8 mouse cellular contexts compared by ENCODE assay signal in genomic region chr2:181038644-181039355, GRCm38 (mm10). TPM values are rescaled to one million over a fixed set of nuclear protein-coding genes. Genes with fewer than 3 reads are reported as not detected.
DNase-seq lines count a peak whose midpoint lies in the region; ATAC-seq lines count a peak whose summit lies in the region.

No protein-coding gene starts in this region.

- H3K4me1 ChIP-seq in heart, embryonic 11.5 days (ENCODE audit: control insufficient read depth, insufficient read depth, low read length) = peaks cover under 1% of the 10 kb centered on the region; the same call in 1 of the 2 replicates
- H3K4me1 ChIP-seq in embryonic facial prominence, embryonic 15.5 days = peaks cover 14% of the 10 kb centered on the region
- no peaks in the 10 kb centered on the region; the same call in 1 of the 2 replicates for H3K4me1 ChIP-seq in intestine, embryonic 14.5 days (replicated peaks; ENCODE audit: control insufficient read depth, insufficient read depth, low read length)
- peaks cover 70% of the 10 kb centered on the region for H3K4me1 ChIP-seq in midbrain, embryonic 10.5 days

- no peak for ATAC-seq in heart, embryonic 11.5 days (replicated peaks; ENCODE audit: insufficient number of reproducible peaks, low FRiP score, low TSS enrichment)
- ATAC-seq in embryonic facial prominence, embryonic 15.5 days (ENCODE audit: insufficient number of reproducible peaks, low FRiP score, low TSS enrichment, low read depth) = no peak
- no peak; the same call in 1 of the 2 replicates for ATAC-seq in intestine, embryonic 14.5 days (replicated peaks; ENCODE audit: low FRiP score, low TSS enrichment, low read depth)

- peaks cover 95% of the 10 kb centered on the region for H3K27me3 ChIP-seq in heart, embryonic 11.5 days (ENCODE audit: control insufficient read depth, insufficient read depth, low read length)
- H3K27me3 ChIP-seq in embryonic facial prominence, embryonic 15.5 days = peaks cover 57% of the 10 kb centered on the region
- peaks cover 48% of the 10 kb centered on the region for H3K27me3 ChIP-seq in intestine, embryonic 14.5 days (replicated peaks; ENCODE audit: control insufficient read depth, insufficient read depth, low read length)
- peaks cover 72% of the 10 kb centered on the region for H3K27me3 ChIP-seq in midbrain, embryonic 10.5 days (ENCODE audit: low read depth, poor library complexity, severe bottlenecking)

- H3K4me3 ChIP-seq in heart, embryonic 11.5 days (ENCODE audit: low read depth, low read length) = peak overlapping the region; percentile 50
- peak overlapping the region; percentile 60 for H3K4me3 ChIP-seq in embryonic facial prominence, embryonic 15.5 days (replicated peaks)
- peak overlapping the region; percentile 55 for H3K4me3 ChIP-seq in intestine, embryonic 14.5 days (ENCODE audit: low read depth, low read length)
- peak overlapping the region; percentile 79 for H3K4me3 ChIP-seq in midbrain, embryonic 10.5 days

- WGBS in heart, embryonic 11.5 days (ENCODE audit: insufficient replicate concordance) = under 1% methylated on average over 58 of the region's 63 CpGs
- WGBS in embryonic facial prominence, embryonic 15.5 days = 2% methylated on average over 52 of the region's 63 CpGs
- WGBS in intestine, embryonic 14.5 days = under 1% methylated on average over 63 of the region's 63 CpGs
- WGBS in midbrain, embryonic 10.5 days = under 1% methylated on average over 60 of the region's 63 CpGs

- H3K36me3 ChIP-seq in heart, embryonic 11.5 days (ENCODE audit: control insufficient read depth, insufficient read depth, low read length) = no peaks in the 10 kb centered on the region
- H3K36me3 ChIP-seq in embryonic facial prominence, embryonic 15.5 days = no peaks in the 10 kb centered on the region
- no peaks in the 10 kb centered on the region for H3K36me3 ChIP-seq in intestine, embryonic 14.5 days (ENCODE audit: control insufficient read depth, insufficient read depth, low read length)
- peaks cover 21% of the 10 kb centered on the region; the same call in 1 of the 2 replicates for H3K36me3 ChIP-seq in midbrain, embryonic 10.5 days

- no peak overlapping the region for H3K27ac ChIP-seq in heart, embryonic 11.5 days (ENCODE audit: low read depth, low read length)
- no peak overlapping the region for H3K27ac ChIP-seq in embryonic facial prominence, embryonic 15.5 days (replicated peaks)
- no peak overlapping the region for H3K27ac ChIP-seq in intestine, embryonic 14.5 days (ENCODE audit: low read depth)
- peak overlapping the region; percentile 88 for H3K27ac ChIP-seq in midbrain, embryonic 10.5 days (replicated peaks)

- intact Hi-C loops in heart, postnatal 25 days (cut with DNase I) = no loop called here

- no peaks in the 10 kb centered on the region for H3K9me3 ChIP-seq in heart, embryonic 11.5 days (replicated peaks; ENCODE audit: control insufficient read depth, low read length)
- H3K9me3 ChIP-seq in embryonic facial prominence, embryonic 15.5 days (replicated peaks) = no peaks in the 10 kb centered on the region
- no peaks in the 10 kb centered on the region for H3K9me3 ChIP-seq in intestine, embryonic 14.5 days (ENCODE audit: control insufficient read depth, low read length)
- no peaks in the 10 kb centered on the region for H3K9me3 ChIP-seq in midbrain, embryonic 10.5 days (replicated peaks)

- H3K9ac ChIP-seq in heart, embryonic 11.5 days (ENCODE audit: low read depth, low read length) = peak overlapping the region; percentile 54; the same call in 1 of the 2 replicates
- H3K9ac ChIP-seq in embryonic facial prominence, embryonic 15.5 days = peak overlapping the region; percentile 28
- H3K9ac ChIP-seq in intestine, embryonic 14.5 days (ENCODE audit: low read length) = peak overlapping the region; percentile 43

- no peak for DNase-seq in heart, postnatal 25 days (ENCODE audit: low spot score)
- peak; percentile 35 for DNase-seq in R1 (ENCODE audit: low read depth, low spot score)
- DNase-seq in intestine, embryonic 14.5 days (ENCODE audit: low spot score) = peak; percentile 72
- peak; percentile 73 for DNase-seq in midbrain, embryonic 10.5 days (ENCODE audit: low spot score)
- no peak for DNase-seq in thymus, postnatal 36 days
- DNase-seq in gastrocnemius, postnatal 4 days (ENCODE audit: low spot score in 2 of 2) = no peak

- peak overlapping the region; percentile 84 for H3K4me2 ChIP-seq in heart, embryonic 11.5 days
- peak overlapping the region; percentile 95 for H3K4me2 ChIP-seq in embryonic facial prominence, embryonic 15.5 days (replicated peaks)
- peak overlapping the region; percentile 89 for H3K4me2 ChIP-seq in intestine, embryonic 14.5 days (ENCODE audit: low read length)

RNA-seq across cellular contexts. Expression of gene Chrna4, which starts 4.5 kb away (rescaled TPM):
- 0.28 and 0.70 TPM in 2 replicates for polyA plus RNA-seq in heart, embryonic 11.5 days (2014; fragmentation: Nextera tagmentation; extraction: Ambion mirVana)
- total RNA-seq in heart, postnatal 25 days (2021) = not detected
- polyA plus RNA-seq in embryonic facial prominence, embryonic 15.5 days (2015; fragmentation: Nextera tagmentation; extraction: Ambion mirVana) = 3.4 and 3.5 TPM in 2 replicates
- polyA plus RNA-seq in intestine, embryonic 14.5 days (2014; fragmentation: Nextera tagmentation; extraction: Ambion mirVana) = 2.0 and 2.1 TPM in 2 replicates
- 17.9 and 23.8 TPM in 2 replicates for polyA plus RNA-seq in midbrain, embryonic 10.5 days (2016; fragmentation: Nextera tagmentation; extraction: Ambion mirVana)
- total RNA-seq in gastrocnemius, postnatal 4 days (2021) = 1 to 10 TPM; 2.9 to 3.8 TPM

RNA-seq across cellular contexts. Expression of gene Col20a1, which starts 52.5 kb away (rescaled TPM):
- 0.17 and 0.30 TPM in 2 replicates for polyA plus RNA-seq in heart, embryonic 11.5 days (2014; fragmentation: Nextera tagmentation; extraction: Ambion mirVana)
- total RNA-seq in heart, postnatal 25 days (2021) = under 1 TPM; 0.34 to 0.50 TPM
- polyA plus RNA-seq in embryonic facial prominence, embryonic 15.5 days (2015; fragmentation: Nextera tagmentation; extraction: Ambion mirVana) = 3.3 and 3.5 TPM in 2 replicates
- 0.24 and 0.26 TPM in 2 replicates for polyA plus RNA-seq in intestine, embryonic 14.5 days (2014; fragmentation: Nextera tagmentation; extraction: Ambion mirVana)
- polyA plus RNA-seq in midbrain, embryonic 10.5 days (2016; fragmentation: Nextera tagmentation; extraction: Ambion mirVana) = 0.14 and 0.52 TPM in 2 replicates
- 10 to 100 TPM; 11.1 to 13.1 TPM for total RNA-seq in gastrocnemius, postnatal 4 days (2021)

Comparison
In these comparisons a context has a peak if more than half of its experiments do, and no peak if none do; other contexts are left out.
1. DNase-seq: peak in R1 (single experiment), intestine, embryonic 14.5 days (single experiment) and midbrain, embryonic 10.5 days (single experiment); none in heart, postnatal 25 days (single experiment), thymus, postnatal 36 days (0 of 2) and gastrocnemius, postnatal 4 days (0 of 2).
2. Peak in every context shown above with its lines, with median percentiles within 50 percentile points of each other: H3K4me2 ChIP-seq, H3K4me3 ChIP-seq and H3K9ac ChIP-seq.